Mouse (Mus musculus) lung, postnatal 0 days (tissue): ENCODE measurements around the gene Sertad4. TPM values are rescaled to one million over a fixed set of nuclear protein-coding genes. Genes with fewer than 3 reads are reported as not detected.
A peak's percentile ranks its signal among the peaks of the same experiment; 100 is the strongest.

Source experiments
- ATAC-seq: fragments of 200-750 bp; cut with Nextera tagmentation; 2 replicates; pipeline ENCODE4 v1.8.0; 2017; ENCODE audit warnings: moderate library complexity
- DNase-seq: peaks from one replicate; pipeline ENCODE4 v3.0.0-alpha.2; 2016; ENCODE audit warnings: low spot score
- H3K27ac ChIP-seq: fragments of 300-500 bp; sonication (generic); 2 replicates; pipeline ENCODE4 v1.5.1; 2014; ENCODE audit warnings: antibody characterized with exemption, mild to moderate bottlenecking, low read length, mixed read lengths
- H3K27me3 ChIP-seq: fragments of 300-500 bp; sonication (generic); replicated peaks from 2 replicates; pipeline ENCODE4 v1.6.1; 2014; ENCODE audit warnings: low read length, mixed read lengths; ENCODE audit not compliant: insufficient read depth
- H3K36me3 ChIP-seq: fragments of 300-500 bp; sonication (generic); 2 replicates; pipeline ENCODE4 v1.6.1; 2014; ENCODE audit warnings: low read length, mixed read lengths; ENCODE audit not compliant: insufficient read depth
- H3K4me1 ChIP-seq: fragments of 300-500 bp; sonication (generic); 2 replicates; pipeline ENCODE4 v1.6.1; 2014; ENCODE audit warnings: antibody characterized with exemption, low read depth, low read length, mixed read lengths; ENCODE audit not compliant: insufficient read depth
- H3K4me2 ChIP-seq: fragments of 300-500 bp; sonication (generic); replicated peaks from 2 replicates; pipeline ENCODE4 v1.6.1; 2014; ENCODE audit warnings: low read depth, mild to moderate bottlenecking, low read length, moderate library complexity, mixed read lengths
- H3K4me3 ChIP-seq: fragments of 300-500 bp; sonication (generic); 2 replicates; pipeline ENCODE4 v1.5.1; 2014; ENCODE audit warnings: low read depth, low read length
- H3K9ac ChIP-seq: fragments of 300-500 bp; sonication (generic); replicated peaks from 2 replicates; pipeline ENCODE4 v1.6.1; 2014; ENCODE audit warnings: low read depth, mild to moderate bottlenecking
- H3K9me3 ChIP-seq: fragments of 300-500 bp; sonication (generic); 2 replicates; pipeline ENCODE4 v1.6.1; 2016; ENCODE audit warnings: low read length, mixed read lengths
- CTCF ChIP-seq: IDR thresholded peaks from 2 replicates; pipeline ENCODE4 v1.5.1; 2016; ENCODE audit warnings: antibody characterized with exemption, mild to moderate bottlenecking
- EP300 ChIP-seq: IDR thresholded peaks from 2 replicates; pipeline ENCODE4 v1.6.1; 2016; ENCODE audit warnings: antibody characterized with exemption, mild to moderate bottlenecking, control low read depth
- WGBS: fragments of 180-500 bp; shearing (Covaris S2); extraction: QIAGEN DNeasy Blood & Tissue Kit; methylation state at CpG from one replicate; pipeline ENCODE4 v1.1.7; 2014; 5-methylcytosine and 5-hydroxymethylcytosine counted together
- polyA plus RNA-seq: library from polyadenylated mRNA; unstranded; fragments of >200 nt; fragmentation: Nextera tagmentation; extraction: Ambion mirVana; gene quantifications from 2 replicates; pipeline ENCODE4 v1.2.1, GENCODE M21; 2015

Gene Sertad4
- polyA plus RNA-seq, 1 experiment from 2014 or later: 3.2 TPM

DNA sequence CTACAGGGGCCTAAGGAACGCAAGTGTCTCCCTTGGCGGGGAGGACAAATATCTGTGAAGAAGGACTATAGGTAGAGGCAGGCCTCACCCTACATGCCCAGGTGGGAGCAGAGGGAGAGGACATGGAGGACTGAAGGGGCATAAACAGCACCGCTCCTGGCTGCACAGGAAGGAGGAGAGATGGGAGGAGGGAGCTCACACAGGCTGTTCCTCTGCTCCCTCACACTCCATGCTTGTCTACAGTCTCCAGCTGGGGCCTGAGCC lies 58.6 kb downstream of the Sertad4 start:
- H3K4me1 ChIP-seq: peaks cover 10% of the 10 kb centered on the region; the same call in 1 of the 2 replicates
- no peak overlapping the region for H3K9ac ChIP-seq
- TF ChIP-seq EP300 (no peak), CTCF (no peak)

DNA sequence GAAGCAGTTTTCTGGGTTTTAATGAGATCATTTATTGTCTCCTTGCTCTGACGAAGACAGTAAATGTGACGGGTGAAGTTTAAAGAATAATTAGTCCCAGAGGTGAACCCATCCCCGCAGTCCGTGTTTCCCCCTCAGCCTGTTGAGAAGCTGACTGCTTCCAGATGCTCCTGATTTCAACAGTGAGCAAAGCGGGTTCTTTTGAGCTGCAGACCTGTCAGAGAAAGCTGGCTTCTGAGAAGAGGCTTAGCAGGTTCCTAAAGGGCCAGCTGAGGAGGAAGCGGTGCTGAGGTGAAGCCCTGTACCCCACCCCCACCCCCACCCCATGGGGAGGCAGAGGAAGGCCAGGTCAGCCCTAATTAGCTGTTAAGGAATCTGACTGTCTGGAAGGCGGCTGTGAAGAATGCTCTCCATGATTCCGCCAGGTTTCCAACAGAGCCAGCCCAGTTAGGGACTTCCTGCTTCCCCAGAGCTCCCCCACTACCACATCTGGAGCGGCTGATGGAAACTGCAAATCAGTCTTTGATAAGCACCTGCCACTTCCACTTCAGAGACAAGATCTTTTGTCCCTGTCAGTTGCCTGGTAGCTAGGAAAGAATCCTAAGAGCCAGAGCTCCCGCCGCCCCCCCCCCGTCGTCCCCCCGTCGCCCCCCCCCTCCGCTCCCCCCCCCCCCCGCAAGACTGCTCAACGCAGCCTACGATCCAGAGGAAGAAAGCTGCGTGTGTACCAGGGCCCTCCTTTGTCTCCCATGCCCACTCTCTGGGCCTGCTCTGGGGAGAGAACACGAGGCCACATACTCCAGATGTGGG lies 59.1 kb downstream of the Sertad4 start:
- DNase-seq (peak; percentile 44), ATAC-seq (no peak)
- H3K4me1 ChIP-seq: peaks cover 11% of the 10 kb centered on the region; the same call in 1 of the 2 replicates
- WGBS: 17% methylated on average over 13 of the region's 21 CpGs
- H3K36me3 ChIP-seq: no peaks in the 10 kb centered on the region
- no peak overlapping the region for H3K4me3 ChIP-seq
- H3K4me2 ChIP-seq: no peak overlapping the region
- H3K9ac ChIP-seq: no peak overlapping the region
- no peaks in the 10 kb centered on the region for H3K27me3 ChIP-seq
- no peaks in the 10 kb centered on the region for H3K9me3 ChIP-seq
- no peak for TF ChIP-seq EP300
- TF ChIP-seq CTCF: no peak
- no peak overlapping the region for H3K27ac ChIP-seq

More for the DNA sequence above, 58.6 kb downstream of the Sertad4 start:
- no peak for ATAC-seq
- DNase-seq: no peak
- no peak overlapping the region for H3K27ac ChIP-seq
- H3K36me3 ChIP-seq: no peaks in the 10 kb centered on the region
- no peak overlapping the region for H3K4me3 ChIP-seq
- no peak overlapping the region for H3K4me2 ChIP-seq
- 61% methylated on average over 3 of the region's 3 CpGs for WGBS
- H3K27me3 ChIP-seq: no peaks in the 10 kb centered on the region
- no peaks in the 10 kb centered on the region for H3K9me3 ChIP-seq

DNA sequence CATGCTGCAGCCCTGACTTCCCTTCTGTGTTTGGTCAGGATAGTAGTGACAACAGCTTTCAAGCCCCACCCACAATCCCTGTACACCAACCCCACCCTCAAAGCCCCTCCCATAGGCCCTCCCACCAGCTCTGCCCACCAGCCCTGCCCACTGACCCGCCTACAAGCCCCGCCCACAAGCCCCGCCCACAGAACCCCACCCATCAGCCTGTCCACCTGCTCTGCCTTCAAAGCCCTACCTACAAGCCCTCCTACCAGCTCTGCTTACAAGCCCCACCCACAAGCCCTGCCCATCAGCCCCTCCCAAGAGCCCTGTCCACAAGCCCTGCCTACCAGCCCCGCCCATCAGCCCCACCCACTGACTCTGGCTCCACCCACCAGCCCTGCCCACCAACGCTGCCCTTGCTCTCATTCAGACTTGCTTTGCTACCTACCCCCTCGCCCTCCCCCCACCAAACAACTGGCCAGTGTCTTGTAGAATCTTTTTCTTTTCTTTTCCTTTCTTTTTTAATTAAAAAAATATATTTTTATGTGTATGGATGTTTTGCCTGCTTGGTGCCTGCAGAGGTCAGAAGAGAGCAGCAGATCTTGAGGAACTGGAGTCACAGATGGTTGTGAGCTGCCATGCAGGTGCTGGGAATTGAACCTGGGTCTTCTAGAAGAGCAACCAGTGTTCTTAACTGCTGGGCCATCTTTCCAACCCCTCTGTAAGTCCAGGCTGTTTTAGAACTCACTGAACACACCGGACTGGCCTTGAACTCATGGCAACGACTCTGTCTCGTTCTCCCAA lies 60.4 kb downstream of the Sertad4 start:
- H3K9me3 ChIP-seq: no peaks in the 10 kb centered on the region
- no peaks in the 10 kb centered on the region for H3K27me3 ChIP-seq
- H3K36me3 ChIP-seq: no peaks in the 10 kb centered on the region
- no peak for TF ChIP-seq EP300
- no peak for TF ChIP-seq CTCF
- H3K9ac ChIP-seq: no peak overlapping the region
- no peak overlapping the region for H3K4me3 ChIP-seq
- WGBS: 71% methylated on average over 7 of the region's 9 CpGs
- no peak overlapping the region for H3K27ac ChIP-seq
- ATAC-seq (0 out of 2 replicates have a peak, but pooled peaks have one; percentile 5), DNase-seq (no peak)
- H3K4me2 ChIP-seq: no peak overlapping the region
- H3K4me1 ChIP-seq: peaks cover 13% of the 10 kb centered on the region; the same call in 1 of the 2 replicates

Other genes with a start within 250 kb of the Sertad4 start
- gene Hhat, start 84.5 kb downstream of the Sertad4 start, polyA plus RNA-seq: 2.4 and 3.5 TPM in 2 replicates
- 0.18 and 0.30 TPM in 2 replicates for gene Syt14, start 180.0 kb upstream of the Sertad4 start, polyA plus RNA-seq